Mouse (Mus musculus): ENCODE data around the gene Mmd2. TPM values are rescaled to one million over a fixed set of nuclear protein-coding genes. Genes with fewer than 3 reads are reported as not detected.

Mmd2 gene
- total and polyA plus RNA-seq, 3 experiments = 0.29 to 0.31 (median 0.30) TPM

DNA sequence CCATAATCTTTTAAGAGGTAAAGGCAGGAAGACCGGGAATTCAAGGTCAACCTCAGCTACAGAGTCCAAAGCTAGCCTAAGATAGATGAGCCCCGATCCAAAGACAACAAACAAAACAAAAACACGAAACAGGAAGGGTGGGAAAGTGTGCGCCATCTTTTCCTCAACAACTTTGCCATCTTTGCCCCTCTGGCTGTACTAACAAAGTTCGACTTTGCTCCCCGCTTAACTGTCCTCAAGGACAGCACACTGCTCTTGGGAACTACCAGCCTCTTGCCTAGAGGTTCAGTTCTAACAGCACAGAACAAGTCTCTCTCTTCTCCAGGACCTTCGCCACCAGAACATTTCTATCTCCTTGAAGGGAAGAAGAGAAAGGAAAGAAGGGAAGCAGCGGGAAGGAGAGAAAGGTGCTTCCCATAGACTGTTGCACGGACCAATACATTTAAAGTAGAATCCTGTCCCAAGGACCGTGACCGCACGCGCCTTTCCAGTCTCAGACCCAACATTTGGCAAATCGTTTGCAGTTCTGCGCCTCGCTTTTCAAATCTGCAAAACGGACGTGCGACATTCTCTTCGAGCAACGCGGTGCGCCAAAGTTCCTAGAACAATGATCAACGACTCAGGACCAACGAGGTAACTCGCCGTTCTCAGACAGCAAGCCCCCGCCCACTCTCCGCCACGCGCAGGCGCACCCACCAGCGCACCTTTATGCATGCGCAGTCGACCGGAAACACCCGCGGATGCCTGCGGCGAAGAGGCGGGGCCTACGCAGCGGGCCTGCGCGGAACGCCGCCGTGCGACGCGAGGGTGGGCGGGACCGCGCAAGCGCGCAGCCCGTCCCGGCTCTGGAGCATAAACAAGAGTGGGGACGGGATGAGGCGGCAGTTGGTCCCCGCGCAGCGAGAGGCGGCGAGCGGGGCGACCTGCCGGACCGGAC, 20.4 kb upstream of the Mmd2 start:
- peaks cover 4% of the 10 kb centered on the region for H3K4me1 ChIP-seq (ENCODE audit: control insufficient read depth, insufficient read depth, low read length)
- H3K27ac ChIP-seq = peak overlapping the region; percentile 89
- H3K27me3 ChIP-seq (ENCODE audit: control insufficient read depth, insufficient read depth, low read length) = no peaks in the 10 kb centered on the region
- peak; percentile 98 for DNase-seq
- 0 out of 2 replicates have a peak, but pooled peaks cover 1% of the 10 kb centered on the region for H3K79me2 ChIP-seq (replicated peaks; ENCODE audit: control insufficient read depth, insufficient read depth, low read length)
- peak; percentile 98 for TF ChIP-seq POLR2A (IDR thresholded peaks at IDR 0.05; ENCODE audit: insufficient read depth, low read depth, low read length)
- no peak; the same call in 1 of the 2 replicates for TF ChIP-seq EP300 (IDR thresholded peaks at IDR 0.05; ENCODE audit: insufficient read depth, low read depth, low read length)
- H3K36me3 ChIP-seq (ENCODE audit: control insufficient read depth, insufficient read depth, low read length) = no peaks in the 10 kb centered on the region
- peak overlapping the region; percentile 90 for H3K9ac ChIP-seq (ENCODE audit: low read depth, low read length)
- peak overlapping the region; percentile 98 for H3K4me3 ChIP-seq
- whole genome bisulfite sequencing = under 1% methylated on average over 65 of the region's 69 CpGs
- intact Hi-C loops (cut with DNase I) = no loop called here

DNA sequence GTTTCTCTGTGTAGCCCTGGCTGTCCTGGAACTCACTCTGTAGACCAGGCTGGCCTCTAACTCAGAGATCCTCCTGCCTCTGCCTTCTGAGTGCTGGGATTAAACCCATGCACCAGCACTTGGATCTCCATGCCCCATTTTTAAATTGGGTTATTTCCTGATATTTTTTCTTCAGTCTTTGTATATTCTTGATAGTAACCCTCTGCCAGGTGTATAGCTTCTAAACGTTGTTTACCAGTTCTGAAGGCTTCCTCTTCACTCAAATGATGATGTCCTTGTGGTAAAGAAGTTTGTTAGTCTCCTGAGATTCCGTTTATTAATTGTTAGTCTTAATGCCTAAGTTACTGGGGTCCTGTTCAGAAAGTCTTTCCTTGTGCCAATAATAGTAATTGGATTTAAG, 18.8 kb upstream of the Mmd2 start, which contains the start of gene Wipi2:
Gene Wipi2, plus strand, starts transcription at position 301 of the 400 bp plus-strand sequence.
- WGBS = 82% methylated on average over 2 of the region's 2 CpGs
- Histone ChIP-seq H3K4me1 (ENCODE audit: control insufficient read depth, insufficient read depth, low read length) (peaks cover 4% of the 10 kb centered on the region), H3K36me3 (ENCODE audit: control insufficient read depth, insufficient read depth, low read length) (no peaks in the 10 kb centered on the region), H3K9ac (ENCODE audit: low read depth, low read length) (no peak within 1 kb of the TSS), H3K27me3 (ENCODE audit: control insufficient read depth, insufficient read depth, low read length) (no peaks in the 10 kb centered on the region), H3K27ac (no peak within 1 kb of the TSS), H3K4me3 (no peak within 1 kb of the TSS; the same call in 1 of the 2 replicates), H3K79me2 (replicated peaks; ENCODE audit: control insufficient read depth, insufficient read depth, low read length) (0 out of 2 replicates have a peak, but pooled peaks cover 1% of the 10 kb centered on the region)
- intact Hi-C loops (cut with DNase I) = no loop called here
- DNase-seq = no peak
- TF ChIP-seq EP300 (IDR thresholded peaks at IDR 0.05; ENCODE audit: insufficient read depth, low read depth, low read length) (no peak), POLR2A (IDR thresholded peaks at IDR 0.05; ENCODE audit: insufficient read depth, low read depth, low read length) (no peak), CTCF (IDR thresholded peaks at IDR 0.05) (no peak)

DNA sequence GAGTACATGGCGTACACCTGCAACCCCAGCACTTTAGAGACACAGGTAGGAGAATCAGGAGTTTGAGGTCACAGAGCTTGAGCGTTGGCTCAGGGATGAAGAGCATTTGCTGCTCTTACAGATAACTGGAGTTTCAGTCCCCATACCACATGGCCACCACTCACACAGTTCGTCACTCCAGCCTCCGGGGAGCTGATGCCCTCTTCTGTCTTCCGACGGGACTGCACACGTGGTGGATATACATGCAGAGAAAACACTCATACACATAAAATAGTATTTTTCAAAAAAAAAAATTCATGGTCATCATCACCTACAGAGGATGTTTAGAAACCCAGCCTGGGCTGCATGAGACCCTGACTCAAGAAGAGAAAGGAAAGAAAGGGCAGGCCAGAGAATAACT, 14.5 kb upstream of the Mmd2 start:
- DNase-seq = no peak
- no peaks in the 10 kb centered on the region for H3K79me2 ChIP-seq (replicated peaks; ENCODE audit: control insufficient read depth, insufficient read depth, low read length)
- no peaks in the 10 kb centered on the region for H3K27me3 ChIP-seq (ENCODE audit: control insufficient read depth, insufficient read depth, low read length)
- WGBS = 88% methylated on average over 7 of the region's 7 CpGs
- H3K36me3 ChIP-seq (ENCODE audit: control insufficient read depth, insufficient read depth, low read length) = no peaks in the 10 kb centered on the region
- intact Hi-C loops (cut with DNase I) = loop anchor here (5.0 kb wide), 1 partner anchor 121 kb away; no protein-coding TSS in a partner anchor
- H3K4me1 ChIP-seq (ENCODE audit: control insufficient read depth, insufficient read depth, low read length) = no peaks in the 10 kb centered on the region
- H3K9ac ChIP-seq (ENCODE audit: low read depth, low read length) = no peak overlapping the region
- no peak overlapping the region for H3K27ac ChIP-seq
- no peak overlapping the region for H3K4me3 ChIP-seq
- TF ChIP-seq EP300 (IDR thresholded peaks at IDR 0.05; ENCODE audit: insufficient read depth, low read depth, low read length) (no peak), POLR2A (IDR thresholded peaks at IDR 0.05; ENCODE audit: insufficient read depth, low read depth, low read length) (no peak), CTCF (IDR thresholded peaks at IDR 0.05) (no peak)

DNA sequence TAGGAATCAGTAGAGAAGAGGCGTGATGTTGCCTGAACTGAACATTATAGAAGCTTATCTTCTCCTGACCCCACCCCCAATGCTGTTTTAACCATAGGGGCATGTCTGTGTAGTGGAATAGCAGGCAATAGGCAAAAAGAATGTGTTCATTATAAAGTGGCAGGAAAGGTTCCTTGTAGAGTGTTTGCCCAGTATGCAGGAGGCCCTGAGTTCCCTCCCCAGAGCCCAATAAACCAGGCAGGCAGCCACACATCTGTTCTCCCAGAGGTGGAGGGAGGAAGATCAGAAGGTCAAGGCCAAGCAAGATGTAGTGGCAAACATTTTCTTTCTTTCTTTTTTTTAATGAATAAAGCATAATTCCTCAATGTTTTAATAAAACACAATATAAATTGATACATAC, 13.5 kb upstream of the Mmd2 start:
- Histone ChIP-seq H3K4me1 (ENCODE audit: control insufficient read depth, insufficient read depth, low read length) (no peaks in the 10 kb centered on the region), H3K27me3 (ENCODE audit: control insufficient read depth, insufficient read depth, low read length) (no peaks in the 10 kb centered on the region), H3K9ac (ENCODE audit: low read depth, low read length) (no peak overlapping the region), H3K27ac (no peak overlapping the region), H3K4me3 (no peak overlapping the region), H3K36me3 (ENCODE audit: control insufficient read depth, insufficient read depth, low read length) (no peaks in the 10 kb centered on the region), H3K79me2 (replicated peaks; ENCODE audit: control insufficient read depth, insufficient read depth, low read length) (no peaks in the 10 kb centered on the region)
- 56% methylated on average over 1 of the region's 1 CpGs for WGBS
- TF ChIP-seq POLR2A (IDR thresholded peaks at IDR 0.05; ENCODE audit: insufficient read depth, low read depth, low read length) (no peak), EP300 (IDR thresholded peaks at IDR 0.05; ENCODE audit: insufficient read depth, low read depth, low read length) (no peak), CTCF (IDR thresholded peaks at IDR 0.05) (no peak)
- intact Hi-C loops (cut with DNase I) = loop anchor here (5.0 kb wide), 1 partner anchor 120 kb away; no protein-coding TSS in a partner anchor
- DNase-seq = no peak

DNA sequence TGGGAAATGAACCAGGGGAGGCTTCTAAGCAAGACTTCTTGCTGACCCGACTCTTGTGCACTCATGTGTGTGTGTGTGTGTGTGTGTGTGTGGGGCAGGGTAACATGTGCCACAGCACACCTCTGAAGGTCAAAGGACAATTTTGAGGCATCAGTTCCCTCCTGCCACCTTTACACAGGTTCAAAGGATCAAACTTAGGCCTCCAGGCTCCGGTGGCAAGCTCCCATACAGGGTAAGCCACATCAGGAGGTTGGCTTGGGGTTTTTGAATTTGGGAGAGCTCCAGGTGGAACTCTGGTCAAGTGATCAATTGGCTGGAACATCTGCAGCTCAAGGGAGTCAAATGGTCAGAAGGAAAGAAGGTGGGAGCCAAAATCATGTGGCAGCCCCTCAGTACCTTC, 12.8 kb upstream of the Mmd2 start:
- 57% methylated on average over 2 of the region's 2 CpGs for WGBS
- DNase-seq = no peak
- no peak overlapping the region for H3K9ac ChIP-seq (ENCODE audit: low read depth, low read length)
- intact Hi-C loops (cut with DNase I) = loop anchor here (2.0 to 5.0 kb wide), 2 partner anchors 119 to 143 kb away; no protein-coding TSS in a partner anchor
- H3K4me1 ChIP-seq (ENCODE audit: control insufficient read depth, insufficient read depth, low read length) = no peaks in the 10 kb centered on the region
- no peaks in the 10 kb centered on the region for H3K79me2 ChIP-seq (replicated peaks; ENCODE audit: control insufficient read depth, insufficient read depth, low read length)
- no peak overlapping the region for H3K4me3 ChIP-seq
- no peak for TF ChIP-seq EP300 (IDR thresholded peaks at IDR 0.05; ENCODE audit: insufficient read depth, low read depth, low read length)
- TF ChIP-seq CTCF (IDR thresholded peaks at IDR 0.05) = no peak
- TF ChIP-seq POLR2A (IDR thresholded peaks at IDR 0.05; ENCODE audit: insufficient read depth, low read depth, low read length) = no peak
- no peaks in the 10 kb centered on the region for H3K36me3 ChIP-seq (ENCODE audit: control insufficient read depth, insufficient read depth, low read length)
- no peaks in the 10 kb centered on the region for H3K27me3 ChIP-seq (ENCODE audit: control insufficient read depth, insufficient read depth, low read length)
- H3K27ac ChIP-seq = no peak overlapping the region

DNA sequence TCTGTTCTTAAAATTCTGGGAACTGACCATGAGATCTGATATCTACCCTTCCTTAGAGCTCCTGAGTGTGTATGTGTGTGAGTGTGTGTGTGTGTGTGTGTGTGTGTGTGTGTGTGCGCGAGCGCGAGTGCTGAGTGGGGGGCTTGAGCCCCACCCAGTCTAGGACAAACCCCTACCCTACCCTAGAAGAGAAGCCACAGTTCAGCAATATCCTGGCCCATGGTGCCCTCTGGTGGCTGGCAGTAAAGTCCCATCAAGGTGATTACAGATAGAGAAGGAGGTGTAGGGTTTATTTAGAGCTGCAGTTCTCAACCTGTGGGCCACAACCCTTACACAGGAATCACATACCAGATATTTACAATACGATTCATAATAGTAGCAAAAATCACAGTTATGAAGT, 11.3 kb upstream of the Mmd2 start:
- intact Hi-C loops (cut with DNase I) = loop anchor here (2.0 to 5.0 kb wide), 3 partner anchors 38 to 141 kb away; no protein-coding TSS in a partner anchor
- no peak overlapping the region for H3K4me3 ChIP-seq
- no peak overlapping the region for H3K9ac ChIP-seq (ENCODE audit: low read depth, low read length)
- 14% methylated on average over 5 of the region's 5 CpGs for WGBS
- TF ChIP-seq CTCF (IDR thresholded peaks at IDR 0.05) (peak; percentile 64), POLR2A (IDR thresholded peaks at IDR 0.05; ENCODE audit: insufficient read depth, low read depth, low read length) (no peak)
- no peaks in the 10 kb centered on the region for H3K36me3 ChIP-seq (ENCODE audit: control insufficient read depth, insufficient read depth, low read length)
- DNase-seq = peak; percentile 15 to 40
- H3K27me3 ChIP-seq (ENCODE audit: control insufficient read depth, insufficient read depth, low read length) = no peaks in the 10 kb centered on the region; the same call in 1 of the 2 replicates
- H3K79me2 ChIP-seq (replicated peaks; ENCODE audit: control insufficient read depth, insufficient read depth, low read length) = no peaks in the 10 kb centered on the region
- H3K27ac ChIP-seq = no peak overlapping the region
- H3K4me1 ChIP-seq (ENCODE audit: control insufficient read depth, insufficient read depth, low read length) = no peaks in the 10 kb centered on the region
